Mouse (Mus musculus) C2C12 (cell line): ENCODE data around the gene Gbp6.
"Not testable (repeated sequence)": the region's sequence is repeated elsewhere in the genome, so short reads cannot be mapped to it uniquely, and the experiment has no call there.

Source experiments
- CTCF ChIP-seq: IDR thresholded peaks from one replicate; pipeline ENCODE4 v1.5.1; 2011; ENCODE audit not compliant: control insufficient read depth, insufficient read depth, insufficient read length
- USF1 ChIP-seq: IDR thresholded peaks from one replicate; pipeline ENCODE4 v1.6.1; 2011; ENCODE audit warnings: low read depth, mild to moderate bottlenecking, control low read depth, moderate library complexity

DNA sequence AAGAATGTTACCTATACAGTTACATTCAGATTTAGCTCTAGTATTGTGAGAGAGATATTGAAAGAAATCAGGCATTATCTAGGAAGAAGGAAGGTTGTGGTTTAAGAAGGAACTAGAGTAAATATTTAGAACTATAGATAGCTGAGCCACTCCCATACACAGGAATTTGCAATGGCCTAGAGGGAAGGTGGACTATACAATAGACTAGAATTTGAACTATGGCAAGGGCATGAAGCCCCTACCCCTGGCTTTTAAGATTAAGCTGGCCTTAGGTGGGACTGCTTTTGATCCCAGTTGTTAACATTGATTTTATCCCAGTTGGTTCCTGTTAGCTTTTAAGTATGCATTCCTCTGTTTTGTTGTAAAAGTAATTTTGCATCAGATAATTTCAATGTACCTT lies 13.4 kb upstream of the Gbp6 start:
- not testable (repeated sequence) for TF ChIP-seq CTCF, USF1
